Mouse (Mus musculus) thymus, adult 2 months (tissue): Measurements from ENCODE around the gene Hexim2.

Experiments
- CTCF ChIP-seq: fragments of 200-500 bp; IDR thresholded peaks from 2 replicates; pipeline ENCODE4 v1.5.1; 2012; ENCODE audit warnings: mild to moderate bottlenecking, control low read depth, low read length, moderate library complexity, borderline replicate concordance; ENCODE audit not compliant: control insufficient read depth, poor library complexity, insufficient read depth; ENCODE audit errors: extremely low read depth
- POLR2A ChIP-seq: fragments of 200-500 bp; IDR thresholded peaks from 2 replicates; pipeline ENCODE4 v1.6.1; 2012; ENCODE audit warnings: mild to moderate bottlenecking, low read length, control low read depth, moderate library complexity; ENCODE audit not compliant: control insufficient read depth, poor library complexity, insufficient read depth; ENCODE audit errors: extremely low read depth

GRCm38 (mm10) chr11:103171286-103171620 lies 39.0 kb downstream of the Hexim2 start:
- TF ChIP-seq POLR2A (no peak; the same call in 1 of the 2 replicates), CTCF (no peak)
